Mouse (Mus musculus): Measurements from ENCODE around the gene Mef2d. TPM values are rescaled to one million over a fixed set of nuclear protein-coding genes. Genes with fewer than 3 reads are reported as not detected.

Mef2d gene
- 17.6 TPM for polyA plus RNA-seq (2014; fragmentation: Illumina TruSeq; extraction: RNeasy Lipid Tissue Mini Kit (QIAGEN cat#74804); ENCODE audit: low read depth, low replicate concordance)

DNA sequence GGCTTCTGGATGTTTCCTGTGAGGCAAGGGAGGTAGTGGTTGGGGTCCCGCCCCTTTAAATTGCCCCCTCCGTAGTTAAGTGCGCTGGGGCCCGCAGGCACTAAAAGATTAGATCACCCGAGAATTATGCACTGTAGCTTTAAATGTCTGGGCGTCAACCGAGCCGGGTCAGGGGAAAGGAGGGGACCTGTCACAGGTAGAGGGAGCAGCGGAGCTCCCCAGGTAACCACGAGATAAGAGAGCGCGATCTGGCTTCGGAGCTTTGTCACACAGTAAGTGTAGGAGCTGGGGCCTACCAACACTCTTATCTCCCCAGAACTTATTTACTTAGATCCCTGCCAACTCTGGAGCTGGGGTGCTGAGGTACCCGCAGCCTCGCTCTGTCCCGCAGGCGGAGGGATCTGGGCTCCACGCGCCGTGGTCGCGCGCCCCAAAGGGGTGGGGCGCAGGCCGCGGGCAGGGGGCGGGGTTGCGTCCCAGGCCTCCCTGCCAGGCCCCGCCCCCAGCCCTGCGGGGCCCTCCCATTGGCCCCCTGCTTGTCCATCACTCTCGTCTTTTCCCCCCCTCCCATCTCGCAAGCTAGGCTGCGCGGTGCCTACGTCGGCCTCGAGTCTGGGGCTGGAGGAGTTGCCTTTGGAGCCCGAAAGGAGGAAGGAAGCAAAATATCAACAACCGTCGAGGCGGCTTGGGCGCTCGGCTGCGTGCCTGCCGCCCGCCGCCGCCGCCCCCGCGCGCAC is at the start of gene Mef2d:
Mef2d (plus strand) TSS at position 586 of the 737 bp plus-strand sequence.

Other genes with a start within 250 kb of the Mef2d start
- 152 TPM for gene Hdgf, start 236.1 kb upstream of the Mef2d start, polyA plus RNA-seq (2014; fragmentation: Illumina TruSeq; extraction: RNeasy Lipid Tissue Mini Kit (QIAGEN cat#74804); ENCODE audit: low read depth, low replicate concordance)
- 102 TPM for gene Mrpl24, start 222.9 kb upstream of the Mef2d start, polyA plus RNA-seq (2014; fragmentation: Illumina TruSeq; extraction: RNeasy Lipid Tissue Mini Kit (QIAGEN cat#74804); ENCODE audit: low read depth, low replicate concordance)
- 19.4 TPM for gene Isg20l2, start 212.1 kb upstream of the Mef2d start, polyA plus RNA-seq (2014; fragmentation: Illumina TruSeq; extraction: RNeasy Lipid Tissue Mini Kit (QIAGEN cat#74804); ENCODE audit: low read depth, low replicate concordance)
- 11.0 TPM for gene Rrnad1, start 211.7 kb upstream of the Mef2d start, polyA plus RNA-seq (2014; fragmentation: Illumina TruSeq; extraction: RNeasy Lipid Tissue Mini Kit (QIAGEN cat#74804); ENCODE audit: low read depth, low replicate concordance)
- not detected for gene Crabp2, start 193.7 kb upstream of the Mef2d start, polyA plus RNA-seq (2014; fragmentation: Illumina TruSeq; extraction: RNeasy Lipid Tissue Mini Kit (QIAGEN cat#74804); ENCODE audit: low read depth, low replicate concordance)
- 11.4 TPM for gene Nes, start 171.3 kb upstream of the Mef2d start, polyA plus RNA-seq (2014; fragmentation: Illumina TruSeq; extraction: RNeasy Lipid Tissue Mini Kit (QIAGEN cat#74804); ENCODE audit: low read depth, low replicate concordance)
- gene Bcan, start 142.1 kb upstream of the Mef2d start, polyA plus RNA-seq (2014; fragmentation: Illumina TruSeq; extraction: RNeasy Lipid Tissue Mini Kit (QIAGEN cat#74804); ENCODE audit: low read depth, low replicate concordance) = 1.7 TPM
- not detected for gene Hapln2, start 114.8 kb upstream of the Mef2d start, polyA plus RNA-seq (2014; fragmentation: Illumina TruSeq; extraction: RNeasy Lipid Tissue Mini Kit (QIAGEN cat#74804); ENCODE audit: low read depth, low replicate concordance)
- gene Gpatch4, start 99.3 kb upstream of the Mef2d start, polyA plus RNA-seq (2014; fragmentation: Illumina TruSeq; extraction: RNeasy Lipid Tissue Mini Kit (QIAGEN cat#74804); ENCODE audit: low read depth, low replicate concordance) = 11.0 TPM
- 37.4 TPM for gene Naxe, start 83.9 kb upstream of the Mef2d start, polyA plus RNA-seq (2014; fragmentation: Illumina TruSeq; extraction: RNeasy Lipid Tissue Mini Kit (QIAGEN cat#74804); ENCODE audit: low read depth, low replicate concordance)
- gene Ttc24, start 64.1 kb upstream of the Mef2d start, polyA plus RNA-seq (2014; fragmentation: Illumina TruSeq; extraction: RNeasy Lipid Tissue Mini Kit (QIAGEN cat#74804); ENCODE audit: low read depth, low replicate concordance) = not detected
- gene Iqgap3, start 60.4 kb upstream of the Mef2d start, polyA plus RNA-seq (2014; fragmentation: Illumina TruSeq; extraction: RNeasy Lipid Tissue Mini Kit (QIAGEN cat#74804); ENCODE audit: low read depth, low replicate concordance) = 0.47 TPM
- not detected for gene Rhbg, start 112.3 kb downstream of the Mef2d start, polyA plus RNA-seq (2014; fragmentation: Illumina TruSeq; extraction: RNeasy Lipid Tissue Mini Kit (QIAGEN cat#74804); ENCODE audit: low read depth, low replicate concordance)
- gene Gm38392, start 144.8 kb downstream of the Mef2d start, polyA plus RNA-seq (2014; fragmentation: Illumina TruSeq; extraction: RNeasy Lipid Tissue Mini Kit (QIAGEN cat#74804); ENCODE audit: low read depth, low replicate concordance) = not detected
- gene Tsacc, start 154.6 kb downstream of the Mef2d start, polyA plus RNA-seq (2014; fragmentation: Illumina TruSeq; extraction: RNeasy Lipid Tissue Mini Kit (QIAGEN cat#74804); ENCODE audit: low read depth, low replicate concordance) = 3.9 TPM
- gene Cct3, start 154.7 kb downstream of the Mef2d start, polyA plus RNA-seq (2014; fragmentation: Illumina TruSeq; extraction: RNeasy Lipid Tissue Mini Kit (QIAGEN cat#74804); ENCODE audit: low read depth, low replicate concordance) = 157 TPM
- gene Glmp, start 182.7 kb downstream of the Mef2d start, polyA plus RNA-seq (2014; fragmentation: Illumina TruSeq; extraction: RNeasy Lipid Tissue Mini Kit (QIAGEN cat#74804); ENCODE audit: low read depth, low replicate concordance) = 2.6 TPM
- gene Tmem79, start 193.8 kb downstream of the Mef2d start, polyA plus RNA-seq (2014; fragmentation: Illumina TruSeq; extraction: RNeasy Lipid Tissue Mini Kit (QIAGEN cat#74804); ENCODE audit: low read depth, low replicate concordance) = 0.29 TPM
- 21.1 TPM for gene Smg5, start 193.9 kb downstream of the Mef2d start, polyA plus RNA-seq (2014; fragmentation: Illumina TruSeq; extraction: RNeasy Lipid Tissue Mini Kit (QIAGEN cat#74804); ENCODE audit: low read depth, low replicate concordance)
- gene Paqr6, start 222.2 kb downstream of the Mef2d start, polyA plus RNA-seq (2014; fragmentation: Illumina TruSeq; extraction: RNeasy Lipid Tissue Mini Kit (QIAGEN cat#74804); ENCODE audit: low read depth, low replicate concordance) = not detected
- not detected for gene Bglap3, start 230.4 kb downstream of the Mef2d start, polyA plus RNA-seq (2014; fragmentation: Illumina TruSeq; extraction: RNeasy Lipid Tissue Mini Kit (QIAGEN cat#74804); ENCODE audit: low read depth, low replicate concordance)
- not detected for gene Bglap2, start 236.3 kb downstream of the Mef2d start, polyA plus RNA-seq (2014; fragmentation: Illumina TruSeq; extraction: RNeasy Lipid Tissue Mini Kit (QIAGEN cat#74804); ENCODE audit: low read depth, low replicate concordance)
- gene Bglap, start 242.1 kb downstream of the Mef2d start, polyA plus RNA-seq (2014; fragmentation: Illumina TruSeq; extraction: RNeasy Lipid Tissue Mini Kit (QIAGEN cat#74804); ENCODE audit: low read depth, low replicate concordance) = not detected

All from adrenal gland, adult 10 weeks (tissue).